Mouse (Mus musculus) CD4-positive, CD25-positive, alpha-beta regulatory T cell (primary cell): ENCODE measurements around the gene E2f4. TPM values are rescaled to one million over a fixed set of nuclear protein-coding genes. Genes with fewer than 3 reads are reported as not detected.

Source experiments
- polyA plus RNA-seq: library from polyadenylated mRNA; unstranded; fragments of 100-300 nt; shearing (Covaris generic); gene quantifications from one replicate; pipeline ENCODE4 v1.2.1, GENCODE M21; 2017

Gene E2f4
- 168 TPM for polyA plus RNA-seq

GRCm38 (mm10) chr8:105297511-105298192 lies at the start of gene E2f4:
E2f4 (plus strand) TSS chr8:105297663.

GRCm38 (mm10) chr8:105254966-105255350 lies 42.5 kb upstream of the E2f4 start, which contains the start of gene B3gnt9:
B3gnt9 (minus strand) TSS chr8:105255153.

GRCm38 (mm10) chr8:105264024-105264982 lies 33.2 kb upstream of the E2f4 start, which contains the start of the genes Tradd and Fbxl8:
Tradd (minus strand) TSS chr8:105264609.
Fbxl8 (plus strand) TSS chr8:105264648.

DNA sequence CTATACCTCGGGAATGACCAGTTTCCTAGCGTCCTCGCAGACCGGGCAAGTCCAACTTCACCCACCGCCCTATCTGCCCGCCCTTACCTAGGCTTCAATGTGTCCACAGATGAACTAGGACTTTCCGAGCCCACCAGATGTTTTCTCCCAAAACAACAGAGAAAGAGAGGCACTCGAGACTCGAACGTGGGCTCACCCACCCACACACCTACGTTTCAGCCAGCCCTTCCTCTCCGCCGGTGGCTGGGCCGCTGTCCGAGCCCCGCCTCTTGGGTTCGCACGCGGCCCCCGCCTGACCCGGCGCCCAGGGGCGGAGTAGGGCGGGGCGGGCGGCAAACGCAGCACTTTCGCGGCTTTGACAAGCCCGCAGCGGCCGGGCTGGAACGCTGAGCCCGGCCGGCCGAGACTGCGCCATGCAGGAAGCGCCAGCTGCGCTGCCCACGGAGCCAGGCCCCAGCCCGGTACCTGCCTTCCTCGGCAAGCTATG lies 28.0 kb upstream of the E2f4 start, which contains the start of gene Hsf4:
TSS of gene Hsf4 (plus strand) at position 341 of the 487 bp plus-strand sequence.

DNA sequence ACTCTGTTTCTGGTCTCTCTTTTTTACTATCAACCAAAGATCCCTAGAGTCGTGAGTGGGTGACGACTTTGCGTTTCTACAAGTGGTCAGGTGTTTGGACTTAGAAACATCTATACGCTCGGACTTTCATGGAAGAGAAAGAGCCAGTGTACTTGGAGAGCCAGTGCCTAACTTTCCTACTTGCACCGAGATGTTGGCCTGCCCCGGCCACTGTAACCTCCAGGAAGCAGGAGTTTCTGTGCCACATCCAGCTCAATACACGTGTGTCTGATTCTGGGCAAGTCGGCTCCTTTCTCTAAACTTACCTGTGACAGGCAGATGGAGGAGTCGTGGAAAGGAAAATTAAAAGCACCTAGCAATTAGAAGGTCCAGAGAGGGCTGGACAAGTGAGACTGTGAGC lies 21.6 kb upstream of the E2f4 start, which contains the start of gene Nol3:
TSS of gene Nol3 (plus strand) at position 301 of the 400 bp plus-strand sequence.

GRCm38 (mm10) chr8:105289805-105290460 lies 7.5 kb upstream of the E2f4 start, which contains the start of gene 4931428F04Rik:
4931428F04Rik (minus strand) TSS chr8:105289864.

DNA sequence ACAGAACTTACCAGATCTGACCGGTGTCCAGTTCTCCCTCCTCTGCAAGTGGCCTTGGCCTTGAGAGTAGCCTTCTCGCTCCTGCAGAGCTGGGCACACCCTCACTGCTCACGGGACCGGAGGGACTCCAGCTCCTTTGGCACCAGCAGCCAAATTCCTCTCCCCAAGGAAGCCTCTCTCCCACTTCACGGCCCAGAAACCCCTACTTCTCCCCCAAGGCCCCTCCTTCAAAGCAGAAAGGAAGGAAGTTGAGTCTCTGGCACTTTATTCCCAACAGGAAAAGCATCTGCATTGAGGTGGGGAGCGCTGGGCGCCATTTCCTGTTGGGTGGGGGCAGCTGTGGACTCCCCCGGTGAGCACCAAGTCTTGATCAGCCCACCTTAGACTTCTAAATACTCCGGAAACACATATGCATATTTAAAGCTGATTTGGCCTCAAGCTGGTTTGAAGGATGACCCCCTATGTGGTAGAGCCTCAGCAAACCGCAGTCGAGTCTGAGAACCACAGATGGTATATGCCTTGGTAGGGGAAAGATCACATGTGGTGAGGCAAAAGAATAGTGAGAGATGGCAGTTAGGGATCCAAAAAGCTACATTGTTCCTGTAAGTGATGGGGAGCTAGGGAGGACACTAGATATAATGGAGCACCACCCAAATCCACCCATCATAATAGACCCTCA lies 1.4 kb upstream of the E2f4 start, which contains the start of gene Exoc3l:
TSS of gene Exoc3l (minus strand) at position 207 of the 679 bp plus-strand sequence.

GRCm38 (mm10) chr8:105305211-105306145 lies 8.0 kb downstream of the E2f4 start, which contains the start of gene Elmo3:
Elmo3 (plus strand) TSS chr8:105305601.

DNA sequence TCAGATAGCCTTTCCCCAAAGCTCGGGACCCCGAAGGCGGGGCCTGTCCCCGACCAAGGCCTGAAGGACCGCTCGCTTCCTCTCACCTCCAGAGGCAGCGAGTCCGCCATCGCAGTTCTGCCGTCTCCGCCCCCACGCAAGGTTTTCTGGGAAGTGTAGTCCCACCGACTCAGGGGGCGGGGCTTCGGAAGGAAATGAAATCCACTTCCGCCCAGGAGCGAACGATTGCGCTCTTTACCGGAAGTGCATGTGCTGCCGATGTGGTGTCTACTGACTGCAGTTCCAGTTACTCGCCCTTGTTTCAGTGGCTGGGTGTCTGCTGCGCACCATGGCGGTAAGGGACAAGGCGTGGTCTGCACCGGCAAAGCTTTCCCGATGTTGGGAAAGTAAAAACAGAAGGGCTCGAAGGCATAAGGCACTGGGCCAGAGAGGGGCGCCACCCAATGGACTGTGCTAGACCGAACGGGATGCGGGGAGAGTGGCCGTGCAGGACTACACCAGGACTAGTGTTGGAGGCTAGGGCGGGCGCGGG lies 28.7 kb downstream of the E2f4 start, which contains the start of the genes Lrrc29 and Tmem208:
TSS of gene Lrrc29 (minus strand) at position 138 of the 532 bp plus-strand sequence.
TSS of gene Tmem208 (plus strand) at position 214 of the 532 bp plus-strand sequence.

DNA sequence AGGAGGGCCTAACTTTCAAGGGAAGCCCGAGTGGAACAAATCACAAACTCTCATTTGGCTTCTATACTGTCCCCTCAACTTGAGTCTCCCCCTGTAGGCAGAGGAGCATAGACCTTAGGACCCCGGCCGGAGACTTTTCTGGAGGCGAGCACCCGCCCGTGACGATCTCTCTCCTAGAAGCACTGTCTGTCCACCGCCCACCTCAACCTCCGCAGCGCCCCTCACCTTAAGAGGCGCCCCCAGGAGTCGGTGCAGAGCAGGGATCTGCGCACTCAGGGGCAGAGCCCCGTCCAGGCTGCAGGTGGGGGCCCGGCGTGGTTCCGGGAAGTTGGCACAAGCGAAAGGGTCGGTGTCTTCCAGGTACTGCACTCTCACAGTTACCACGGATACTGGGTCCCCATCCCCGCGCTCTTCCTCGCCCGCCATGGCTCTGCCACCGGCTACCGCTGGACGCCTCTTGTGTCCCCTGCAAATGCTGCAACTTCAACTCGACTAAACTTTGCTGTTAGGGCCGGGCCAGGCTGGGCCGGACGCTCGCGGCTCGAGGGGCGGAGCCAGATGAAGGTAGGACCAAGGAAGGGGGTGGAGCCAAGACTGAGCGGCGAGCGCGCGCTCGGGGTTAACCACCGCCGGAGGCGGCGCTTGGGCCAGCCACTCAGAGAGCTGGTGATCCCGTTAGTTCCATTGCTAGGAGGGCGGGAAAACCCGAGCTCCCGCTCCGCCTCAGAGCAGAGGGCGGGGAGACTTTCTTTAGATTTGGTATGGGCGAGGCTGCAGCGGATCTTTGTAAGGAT lies 50.2 kb downstream of the E2f4 start, which contains the start of gene Fhod1:
TSS of gene Fhod1 (minus strand) at position 526 of the 794 bp plus-strand sequence.

GRCm38 (mm10) chr8:105348450-105349095 lies 51.1 kb downstream of the E2f4 start, which contains the start of gene Slc9a5:
Slc9a5 (plus strand) TSS chr8:105348843.

Other genes starting within 250 kb of the E2f4 start
- gene Ces3a, start 249.1 kb upstream of the E2f4 start, polyA plus RNA-seq: not detected
- not detected for gene Ces3b, start 213.9 kb upstream of the E2f4 start, polyA plus RNA-seq
- gene Ces4a, start 165.9 kb upstream of the E2f4 start, polyA plus RNA-seq: not detected
- 118 TPM for gene Cbfb, start 127.0 kb upstream of the E2f4 start, polyA plus RNA-seq
- 27.3 TPM for gene D230025D16Rik, start 72.5 kb upstream of the E2f4 start, polyA plus RNA-seq
- 0.92 TPM for gene B3gnt9, start 42.5 kb upstream of the E2f4 start, polyA plus RNA-seq
- 80.1 TPM for gene Tradd, start 33.1 kb upstream of the E2f4 start, polyA plus RNA-seq
- 21.7 TPM for gene Fbxl8, start 33.0 kb upstream of the E2f4 start, polyA plus RNA-seq
- gene Hsf4, start 27.9 kb upstream of the E2f4 start, polyA plus RNA-seq: 0.80 TPM
- not detected for gene Nol3, start 21.5 kb upstream of the E2f4 start, polyA plus RNA-seq
- gene 4931428F04Rik, start 7.8 kb upstream of the E2f4 start, polyA plus RNA-seq: 1.3 TPM
- 1.5 TPM for gene Exoc3l, start 1.6 kb upstream of the E2f4 start, polyA plus RNA-seq
- gene Elmo3, start 7.9 kb downstream of the E2f4 start, polyA plus RNA-seq: 9.4 TPM
- 4.7 TPM for gene Lrrc29, start 28.6 kb downstream of the E2f4 start, polyA plus RNA-seq
- 127 TPM for gene Tmem208, start 28.7 kb downstream of the E2f4 start, polyA plus RNA-seq
- gene Fhod1, start 50.3 kb downstream of the E2f4 start, polyA plus RNA-seq: 1.7 TPM
- gene Slc9a5, start 51.2 kb downstream of the E2f4 start, polyA plus RNA-seq: 0.91 TPM
- gene Plekhg4, start 75.6 kb downstream of the E2f4 start, polyA plus RNA-seq: not detected
- 0.10 TPM for gene Kctd19, start 115.8 kb downstream of the E2f4 start, polyA plus RNA-seq
- gene Lrrc36, start 115.9 kb downstream of the E2f4 start, polyA plus RNA-seq: not detected
- gene Tppp3, start 173.9 kb downstream of the E2f4 start, polyA plus RNA-seq: 0.35 TPM
- 5.9 TPM for gene Zdhhc1, start 199.2 kb downstream of the E2f4 start, polyA plus RNA-seq
- gene Hsd11b2, start 221.1 kb downstream of the E2f4 start, polyA plus RNA-seq: not detected